Mouse (Mus musculus) embryonic stem cell, embryonic (primary cell): ENCODE results near the gene Arhgef15.

Experiments used
- CTCF ChIA-PET, 4 experiments: fragments of 300-600 bp in 2 of 4; fragments of 350-600 bp in 2 of 4; sonication (Branson Sonifier 250); formaldehyde crosslinking; loops; one replicate each; lab custom pipeline; 2022; ENCODE audit warnings: inconsistent platforms in 2 of 4; lab: Charles Lee
- POLR2A ChIA-PET, 4 experiments: fragments of 300-600 bp in 2 of 4; fragments of 350-600 bp in 2 of 4; sonication (Branson Sonifier 250); formaldehyde crosslinking; loops; one replicate each; lab custom pipeline; 2022; ENCODE audit warnings: antibody characterized with exemption in 4 of 4, inconsistent platforms in 1 of 4; lab: Charles Lee

Gene Arhgef15

GRCm38 (mm10) chr11:68911531-68912177 lies 45.6 kb downstream of the Arhgef15 start:
- POLR2A ChIA-PET: interaction anchor here in 3 of 4 experiments (0.6 to 4.2 kb wide), 25 partner anchors 8 to 220 kb away, joined by 3 to 21 read pairs (median 4); partner anchors contain the start of genes Arhgef15 (in 1 of the 3) and Myh10 (in 1 of the 3)
- CTCF ChIA-PET: interaction anchor here in 3 of 4 experiments (0.9 to 1.1 kb wide), 3 partner anchors 71 kb away, joined by 3 to 4 read pairs (median 3); no protein-coding TSS in a partner anchor

GRCm38 (mm10) chr11:68908846-68909503 lies 48.3 kb downstream of the Arhgef15 start:
- CTCF ChIA-PET: interaction anchor here in 2 of 4 experiments (0.7 to 0.8 kb wide), 3 partner anchors 57 to 214 kb away, joined by 3 to 9 read pairs (median 7); no protein-coding TSS in a partner anchor
- POLR2A ChIA-PET: interaction anchor here in 3 of 4 experiments (0.6 to 1.4 kb wide), 9 partner anchors 31 to 348 kb away, joined by 3 to 5 read pairs (median 3); partner anchors contain the start of gene Slc25a35 (in 1 of the 3)

GRCm38 (mm10) chr11:68907251-68907650 lies 50.0 kb downstream of the Arhgef15 start:
- ChIA-PET CTCF (interaction anchor here in 1 of 4 experiments (0.9 kb wide), 1 partner anchor 75 kb away, joined by 3 read pairs; no protein-coding TSS in a partner anchor), POLR2A (interaction anchor here in 3 of 4 experiments (0.6 to 6.3 kb wide), 16 partner anchors 9 to 166 kb away, joined by 3 to 126 read pairs (median 4); partner anchors contain the start of genes Odf4 (in 1 of the 3) and Slc25a35 (in 1 of the 3))

GRCm38 (mm10) chr11:68906461-68906790 lies 50.9 kb downstream of the Arhgef15 start:
- POLR2A ChIA-PET: interaction anchor here (0.6 to 6.3 kb wide), 51 partner anchors 9 to 937 kb away, joined by 3 to 126 read pairs (median 5); partner anchors contain the start of genes Myh10 (in 3 of the 4), Slc25a35 (in 3 of the 4), Borcs6 (in 2 of the 4) and Rangrf (in 2 of the 4)
- CTCF ChIA-PET: interaction anchor here in 2 of 4 experiments (1.4 to 3.0 kb wide), 2 partner anchors 75 to 129 kb away, joined by 3 to 31 read pairs; no protein-coding TSS in a partner anchor

GRCm38 (mm10) chr11:68905665-68906460 lies 51.4 kb downstream of the Arhgef15 start:
- POLR2A ChIA-PET: interaction anchor here (0.6 to 6.3 kb wide), 87 partner anchors 7 to 740 kb away, joined by 3 to 126 read pairs (median 4); partner anchors contain the start of genes Myh10 (in 3 of the 4), Slc25a35 (in 3 of the 4), Arhgef15 (in 2 of the 4) and Borcs6 (in 2 of the 4)
- CTCF ChIA-PET: interaction anchor here in 3 of 4 experiments (0.8 to 3.0 kb wide), 14 partner anchors 13 to 374 kb away, joined by 3 to 31 read pairs (median 5); partner anchors contain the start of genes 9130213A22Rik (in 1 of the 3) and Slc25a35 (in 1 of the 3)

GRCm38 (mm10) chr11:68905138-68905531 lies 52.1 kb downstream of the Arhgef15 start:
- CTCF ChIA-PET: interaction anchor here (0.6 to 3.0 kb wide), 43 partner anchors 8 to 728 kb away, joined by 3 to 31 read pairs (median 4); partner anchors contain the start of genes Slc25a35 (in 3 of the 4), 9130213A22Rik (in 1 of the 4), Borcs6 (in 1 of the 4) and Fxr2 (in 1 of the 4)
- POLR2A ChIA-PET: interaction anchor here (0.5 to 6.3 kb wide), 133 partner anchors 8 to 798 kb away, joined by 3 to 126 read pairs (median 5); partner anchors contain the start of genes Arhgef15 (in 3 of the 4), Myh10 (in 3 of the 4), Slc25a35 (in 3 of the 4) and Borcs6 (in 2 of the 4)

GRCm38 (mm10) chr11:68904375-68905137 lies 52.7 kb downstream of the Arhgef15 start:
- CTCF ChIA-PET: interaction anchor here (0.5 to 3.0 kb wide), 46 partner anchors 9 to 728 kb away, joined by 3 to 31 read pairs (median 4); partner anchors contain the start of genes Slc25a35 (in 3 of the 4), 9130213A22Rik (in 1 of the 4), Borcs6 (in 1 of the 4) and Fxr2 (in 1 of the 4)
- POLR2A ChIA-PET: interaction anchor here (0.5 to 6.3 kb wide), 140 partner anchors 9 to 799 kb away, joined by 3 to 126 read pairs (median 4); partner anchors contain the start of genes Arhgef15 (in 3 of the 4), Myh10 (in 3 of the 4), Slc25a35 (in 3 of the 4) and Borcs6 (in 2 of the 4)

GRCm38 (mm10) chr11:68903775-68904174 lies 53.5 kb downstream of the Arhgef15 start:
- ChIA-PET POLR2A (interaction anchor here (0.6 to 6.3 kb wide), 86 partner anchors 9 to 220 kb away, joined by 3 to 126 read pairs (median 6); partner anchors contain the start of genes Arhgef15 (in 2 of the 4), Borcs6 (in 2 of the 4), Myh10 (in 2 of the 4) and Ndel1 (in 2 of the 4)), CTCF (interaction anchor here (0.5 to 3.0 kb wide), 17 partner anchors 16 to 325 kb away, joined by 3 to 31 read pairs (median 5); partner anchors contain the start of genes Slc25a35 (in 2 of the 4) and Ndel1 (in 1 of the 4))

GRCm38 (mm10) chr11:68902823-68903222 lies 54.5 kb downstream of the Arhgef15 start:
- ChIA-PET CTCF (interaction anchor here in 3 of 4 experiments (0.6 to 2.2 kb wide), 6 partner anchors 31 to 752 kb away, joined by 3 to 6 read pairs (median 4); partner anchors contain the start of genes Ndel1 (in 1 of the 3), Slc25a35 (in 1 of the 3) and Sox15 (in 1 of the 3)), POLR2A (interaction anchor here (0.6 to 6.3 kb wide), 66 partner anchors 9 to 1328 kb away, joined by 3 to 126 read pairs (median 6); partner anchors contain the start of genes Slc25a35 (in 3 of the 4), Arhgef15 (in 2 of the 4), Myh10 (in 2 of the 4) and Ndel1 (in 2 of the 4))

GRCm38 (mm10) chr11:68902367-68902766 lies 54.9 kb downstream of the Arhgef15 start:
- POLR2A ChIA-PET: interaction anchor here (0.6 to 6.3 kb wide), 64 partner anchors 8 to 1328 kb away, joined by 3 to 126 read pairs (median 5); partner anchors contain the start of genes Slc25a35 (in 3 of the 4), Arhgef15 (in 2 of the 4), Myh10 (in 2 of the 4) and Ndel1 (in 2 of the 4)
- CTCF ChIA-PET: interaction anchor here in 3 of 4 experiments (0.6 to 2.2 kb wide), 5 partner anchors 31 to 753 kb away, joined by 3 to 6 read pairs (median 4); partner anchors contain the start of genes Ndel1 (in 1 of the 3), Slc25a35 (in 1 of the 3) and Sox15 (in 1 of the 3)

- CTCF ChIA-PET: interaction anchor here in 1 of 4 experiments (2.2 kb wide), 1 partner anchor 66 kb away, joined by 6 read pairs; the partner anchor contains the start of gene Slc25a35
- POLR2A ChIA-PET: interaction anchor here (0.6 to 6.3 kb wide), 43 partner anchors 10 to 1329 kb away, joined by 3 to 126 read pairs (median 5); partner anchors contain the start of genes Slc25a35 (in 3 of the 4), Arhgef15 (in 1 of the 4), Borcs6 (in 1 of the 4) and Ndel1 (in 1 of the 4)
Measured at GRCm38 (mm10) chr11:68902047-68902364, 55.3 kb downstream of the Arhgef15 start.

- ChIA-PET POLR2A (interaction anchor here in 3 of 4 experiments (0.6 to 6.3 kb wide), 22 partner anchors 10 to 571 kb away, joined by 3 to 126 read pairs (median 4); partner anchors contain the start of genes Borcs6 (in 1 of the 3), Myh10 (in 1 of the 3), Odf4 (in 1 of the 3) and Slc25a35 (in 1 of the 3)), CTCF (no interaction called here)
Measured at GRCm38 (mm10) chr11:68901351-68902046, 55.8 kb downstream of the Arhgef15 start, which contains the start of gene Rpl26. Rpl26 (plus strand) TSS chr11:68901583.

GRCm38 (mm10) chr11:68900519-68901350 lies 56.5 kb downstream of the Arhgef15 start:
- ChIA-PET POLR2A (interaction anchor here in 2 of 4 experiments (0.8 to 1.8 kb wide), 6 partner anchors 23 to 571 kb away, joined by 3 to 10 read pairs (median 3); partner anchors contain the start of gene Myh10 (in 1 of the 2)), CTCF (no interaction called here)
